Mouse (Mus musculus) CH12.LX (cell line): ENCODE results near the gene Pianp. TPM values are rescaled to one million over a fixed set of nuclear protein-coding genes. Genes with fewer than 3 reads are reported as not detected.

Experiments used
- DNase-seq: peaks from one replicate; pipeline ENCODE4 v3.0.0-alpha.2; 2013; ENCODE audit errors: extremely low read depth
- H3K27ac ChIP-seq: 2 replicates; pipeline ENCODE4 v1.5.1; 2012; ENCODE audit warnings: low read depth, mild to moderate bottlenecking, control low read depth, moderate library complexity; ENCODE audit not compliant: insufficient read depth
- H3K27me3 ChIP-seq: replicated peaks from 2 replicates; pipeline ENCODE3; 2012; ENCODE audit warnings: inconsistent platforms
- H3K36me3 ChIP-seq, 2 experiments: replicated peaks in 1 of 2; 2 replicates each; pipeline versions ENCODE3 to v1.6.1; 2012; ENCODE audit warnings: inconsistent platforms in 1 of 2, low read length in 1 of 2, mild to moderate bottlenecking in 1 of 2, mixed read lengths in 1 of 2, moderate library complexity in 1 of 2; ENCODE audit not compliant: control insufficient read depth in 1 of 2, insufficient read depth in 1 of 2
- H3K4me1 ChIP-seq, 2 experiments: 2 replicates each; pipeline ENCODE4 v1.6.1; 2012; ENCODE audit warnings: inconsistent platforms in 1 of 2, moderate library complexity in 1 of 2; ENCODE audit not compliant: insufficient read depth in 2 of 2, control insufficient read depth in 1 of 2
- H3K4me2 ChIP-seq: 2 replicates; pipeline ENCODE4 v1.6.1; 2012; ENCODE audit warnings: low read depth, mild to moderate bottlenecking, control low read depth; ENCODE audit not compliant: poor library complexity, insufficient read depth, severe bottlenecking
- H3K4me3 ChIP-seq, 3 experiments: fragments of 150-350 bp in 1 of 3; sonication (generic) in 1 of 3; replicated peaks in 1 of 3; 2 replicates each; pipeline versions ENCODE3 to v1.5.1; 2011 to 2012; ENCODE audit warnings: low read depth in 2 of 3, low read length in 2 of 3, mild to moderate bottlenecking in 2 of 3, moderate library complexity in 2 of 3, control low read depth in 1 of 3, improper control_type of control experiment in 1 of 3, inconsistent platforms in 1 of 3, mixed read lengths in 1 of 3; ENCODE audit not compliant: poor library complexity in 1 of 3
- H3K79me2 ChIP-seq: replicated peaks from 2 replicates; pipeline ENCODE4 v1.6.1; 2012; ENCODE audit warnings: mild to moderate bottlenecking, moderate library complexity; ENCODE audit not compliant: control insufficient read depth, poor library complexity, insufficient read depth, severe bottlenecking; ENCODE audit errors: extremely low read depth
- H3K9ac ChIP-seq: 2 replicates; pipeline ENCODE4 v1.6.1; 2012; ENCODE audit warnings: low read depth, mild to moderate bottlenecking, control low read depth, moderate library complexity; ENCODE audit not compliant: insufficient read depth
- H3K9me3 ChIP-seq: replicated peaks from 2 replicates; pipeline ENCODE3; 2012; ENCODE audit warnings: low read length, inconsistent platforms, mixed read lengths
- BHLHE40 ChIP-seq: IDR thresholded peaks from 2 replicates; pipeline ENCODE4 v1.6.1; 2011; ENCODE audit warnings: mild to moderate bottlenecking, low read depth, low read length, improper control_type of control experiment
- CHD1 ChIP-seq: IDR thresholded peaks from 2 replicates; pipeline ENCODE4 v1.6.1; 2012; ENCODE audit warnings: low read depth, low read length, improper control_type of control experiment, inconsistent platforms
- CHD2 ChIP-seq: IDR thresholded peaks from 2 replicates; pipeline ENCODE4 v1.6.1; 2011; ENCODE audit warnings: low read length, improper control_type of control experiment
- CTCF ChIP-seq, 2 experiments: IDR thresholded peaks in 1 of 2; conservative IDR thresholded peaks in 1 of 2; 2 replicates each; pipeline ENCODE4 v1.5.1; 2011 to 2012; ENCODE audit warnings: low read depth in 2 of 2, low read length in 2 of 2, improper control_type of control experiment in 1 of 2, inconsistent platforms in 1 of 2, mild to moderate bottlenecking in 1 of 2, moderate library complexity in 1 of 2
- E2F4 ChIP-seq: IDR thresholded peaks from 2 replicates; pipeline ENCODE4 v1.6.1; 2011; ENCODE audit warnings: low read depth, low read length, improper control_type of control experiment; ENCODE audit not compliant: insufficient replicate concordance
- ELF1 ChIP-seq: IDR thresholded peaks from 2 replicates; pipeline ENCODE4 v1.6.1; 2014; ENCODE audit warnings: low read depth, mild to moderate bottlenecking, inconsistent platforms, low read length, improper control_type of control experiment
- EP300 ChIP-seq: IDR thresholded peaks from 2 replicates; pipeline ENCODE4 v1.6.1; 2011; ENCODE audit warnings: low read length, improper control_type of control experiment
- GABPA ChIP-seq: IDR thresholded peaks from 2 replicates; pipeline ENCODE4 v1.6.1; 2012; ENCODE audit warnings: low read depth, low read length, improper control_type of control experiment, inconsistent platforms; ENCODE audit not compliant: insufficient replicate concordance
- HCFC1 ChIP-seq: IDR thresholded peaks from 2 replicates; pipeline ENCODE4 v1.6.1; 2012; ENCODE audit warnings: low read depth, mild to moderate bottlenecking, inconsistent platforms, low read length, improper control_type of control experiment
- IRF4 ChIP-seq: IDR thresholded peaks from 2 replicates; pipeline ENCODE4 v1.6.1; 2014; ENCODE audit warnings: low read depth, mild to moderate bottlenecking, inconsistent platforms, low read length, improper control_type of control experiment
- JUN ChIP-seq: IDR thresholded peaks from 2 replicates; pipeline ENCODE4 v1.6.1; 2011; ENCODE audit warnings: low read depth, mild to moderate bottlenecking, low read length, improper control_type of control experiment, moderate library complexity; ENCODE audit not compliant: insufficient read depth
- JUND ChIP-seq: conservative IDR thresholded peaks from 2 replicates; pipeline ENCODE4 v1.6.1; 2011; ENCODE audit warnings: low read depth, low read length, improper control_type of control experiment
- MAFK ChIP-seq: IDR thresholded peaks from 2 replicates; pipeline ENCODE4 v1.6.1; 2011; ENCODE audit warnings: low read length, improper control_type of control experiment; ENCODE audit not compliant: insufficient replicate concordance
- MAZ ChIP-seq: IDR thresholded peaks from 2 replicates; pipeline ENCODE4 v1.6.1; 2012; ENCODE audit warnings: low read depth, mild to moderate bottlenecking, inconsistent platforms, low read length, improper control_type of control experiment, moderate library complexity
- MXI1 ChIP-seq: IDR thresholded peaks from 2 replicates; pipeline ENCODE4 v1.6.1; 2011; ENCODE audit warnings: mild to moderate bottlenecking, low read depth, low read length, improper control_type of control experiment
- MYC ChIP-seq: IDR thresholded peaks from 2 replicates; pipeline ENCODE4 v1.6.1; 2011; ENCODE audit warnings: low read depth, mild to moderate bottlenecking, improper control_type of control experiment, low read length
- NELFE ChIP-seq: IDR thresholded peaks from 2 replicates; pipeline ENCODE4 v1.6.1; 2011; ENCODE audit warnings: low read depth, low read length, improper control_type of control experiment
- NRF1 ChIP-seq: IDR thresholded peaks from 2 replicates; pipeline ENCODE4 v1.6.1; 2014; ENCODE audit warnings: low read depth, mild to moderate bottlenecking, inconsistent platforms, low read length, improper control_type of control experiment, moderate library complexity
- PAX5 ChIP-seq: IDR thresholded peaks from 2 replicates; pipeline ENCODE4 v1.6.1; 2012; ENCODE audit warnings: low read length, inconsistent platforms, mixed read lengths
- POLR2A ChIP-seq: IDR thresholded peaks from 2 replicates; pipeline ENCODE4 v1.6.1; 2011; ENCODE audit warnings: low read depth, mild to moderate bottlenecking, improper control_type of control experiment, low read length
- POLR2AphosphoS2 ChIP-seq: IDR thresholded peaks from 2 replicates; pipeline ENCODE4 v1.6.1; 2011; ENCODE audit warnings: low read depth, low read length, improper control_type of control experiment
- RCOR1 ChIP-seq: conservative IDR thresholded peaks from 2 replicates; pipeline ENCODE4 v1.6.1; 2012; ENCODE audit warnings: low read depth, mild to moderate bottlenecking, inconsistent platforms, low read length, improper control_type of control experiment
- SIN3A ChIP-seq: IDR thresholded peaks from 2 replicates; pipeline ENCODE4 v1.6.1; 2012; ENCODE audit warnings: low read length, improper control_type of control experiment, inconsistent platforms
- SMC3 ChIP-seq: IDR thresholded peaks from 2 replicates; pipeline ENCODE4 v1.6.1; 2011; ENCODE audit warnings: low read depth, low read length, improper control_type of control experiment
- TBP ChIP-seq: conservative IDR thresholded peaks from 2 replicates; pipeline ENCODE4 v1.6.1; 2011; ENCODE audit warnings: low read depth, low read length, improper control_type of control experiment
- TCF12 ChIP-seq: IDR thresholded peaks from 2 replicates; pipeline ENCODE4 v1.6.1; 2014; ENCODE audit warnings: low read depth, mild to moderate bottlenecking, inconsistent platforms, low read length, improper control_type of control experiment
- USF1 ChIP-seq: IDR thresholded peaks from 2 replicates; pipeline ENCODE4 v1.6.1; 2014; ENCODE audit warnings: low read depth, mild to moderate bottlenecking, inconsistent platforms, low read length, improper control_type of control experiment
- USF2 ChIP-seq: conservative IDR thresholded peaks from 2 replicates; pipeline ENCODE4 v1.6.1; 2011; ENCODE audit warnings: low read depth, low read length, improper control_type of control experiment
- ZC3H11A ChIP-seq: IDR thresholded peaks from 2 replicates; pipeline ENCODE4 v1.6.1; 2012; ENCODE audit warnings: low read depth, mild to moderate bottlenecking, inconsistent platforms, low read length, improper control_type of control experiment
- ZKSCAN1 ChIP-seq: IDR thresholded peaks from 2 replicates; pipeline ENCODE4 v1.6.1; 2012; ENCODE audit warnings: low read depth, inconsistent platforms, low read length, improper control_type of control experiment, borderline replicate concordance
- ZMIZ1 ChIP-seq: IDR thresholded peaks from 2 replicates; pipeline ENCODE4 v1.6.1; 2012; ENCODE audit warnings: low read depth, mild to moderate bottlenecking, inconsistent platforms, low read length, improper control_type of control experiment
- ZNF384 ChIP-seq: IDR thresholded peaks from 2 replicates; pipeline ENCODE4 v1.6.1; 2012; ENCODE audit warnings: low read depth, low read length, improper control_type of control experiment, inconsistent platforms
- dilution Hi-C: fragments of 300-500 bp; cut with MboI; formaldehyde crosslinking; loops from 2 replicates; pipeline ENCODE4 v1.14.3; 2020; ENCODE audit warnings: low sequenced_read_pairs; ENCODE audit not compliant: extremely low pct_unique_long_range_greater_than_20kb, extremely low pct_ligation_motif_present
- in situ Hi-C: fragments of 300-500 bp; cut with MboI; formaldehyde crosslinking; loops from 3 replicates; pipeline ENCODE4 v1.14.3; 2019; ENCODE audit warnings: low sequenced_read_pairs, low pct_ligation_motif_present, low pct_unique_long_range_greater_than_20kb, mixed read lengths
- polyA plus RNA-seq: library from polyadenylated mRNA; unstranded; fragments of >175 nt; gene quantifications from 2 replicates; pipeline ENCODE4 v1.2.1, GENCODE M21; 2012; ENCODE audit warnings: low read depth; ENCODE audit not compliant: insufficient read length
- total RNA-seq, 2 experiments: library from RNA; depleted of rRNA; stranded (reverse); fragments of 300-350 nt in 1 of 2; fragments of >200 nt in 1 of 2; gene quantifications; 2 replicates each; pipeline ENCODE4 v1.2.3; 2012 to 2014

Pianp gene
- total and polyA plus RNA-seq, 3 experiments: 0.08 TPM; not detected in 2

DNA sequence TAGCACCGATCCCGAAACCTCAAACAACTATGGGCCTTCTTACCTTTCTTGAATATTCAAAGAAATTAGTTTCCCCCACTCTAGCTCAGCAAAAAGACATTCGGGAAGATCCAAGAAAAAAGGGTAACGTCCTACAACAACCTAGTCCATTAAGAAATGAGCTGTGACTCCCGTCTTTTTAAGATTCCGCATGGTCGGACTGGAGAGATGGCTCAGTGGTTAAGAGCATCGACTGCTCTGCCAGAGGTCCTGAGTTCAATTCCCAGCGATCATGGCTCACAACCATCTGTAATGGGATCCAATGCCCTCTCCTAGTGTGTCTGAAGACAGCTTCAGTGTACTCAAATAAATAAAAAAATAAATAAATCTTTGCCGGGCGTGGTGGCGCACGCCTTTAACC is 11.6 kb downstream of the Pianp start:
- Histone ChIP-seq H3K4me3 (peak overlapping the region; percentile 73 to 94 (median 79)), H3K36me3 (peaks cover 15 to 22% of the 10 kb centered on the region in 2 experiments), H3K9ac (peak overlapping the region; percentile 72), H3K4me1 (peaks cover 0 to 45% of the 10 kb centered on the region in 2 experiments; a peak in 2 of 4 replicates), H3K27me3 (peaks cover 1% of the 10 kb centered on the region), H3K4me2 (peak overlapping the region; percentile 71), H3K27ac (no peak overlapping the region), H3K79me2 (peaks cover 28% of the 10 kb centered on the region), H3K9me3 (no peaks in the 10 kb centered on the region)
- TF ChIP-seq SMC3 (no peak), TBP (peak; percentile 84), USF2 (no peak)
- dilution Hi-C loops: no loop called here
- in situ Hi-C loops: no loop called here
- peak; percentile 35 for DNase-seq

DNA sequence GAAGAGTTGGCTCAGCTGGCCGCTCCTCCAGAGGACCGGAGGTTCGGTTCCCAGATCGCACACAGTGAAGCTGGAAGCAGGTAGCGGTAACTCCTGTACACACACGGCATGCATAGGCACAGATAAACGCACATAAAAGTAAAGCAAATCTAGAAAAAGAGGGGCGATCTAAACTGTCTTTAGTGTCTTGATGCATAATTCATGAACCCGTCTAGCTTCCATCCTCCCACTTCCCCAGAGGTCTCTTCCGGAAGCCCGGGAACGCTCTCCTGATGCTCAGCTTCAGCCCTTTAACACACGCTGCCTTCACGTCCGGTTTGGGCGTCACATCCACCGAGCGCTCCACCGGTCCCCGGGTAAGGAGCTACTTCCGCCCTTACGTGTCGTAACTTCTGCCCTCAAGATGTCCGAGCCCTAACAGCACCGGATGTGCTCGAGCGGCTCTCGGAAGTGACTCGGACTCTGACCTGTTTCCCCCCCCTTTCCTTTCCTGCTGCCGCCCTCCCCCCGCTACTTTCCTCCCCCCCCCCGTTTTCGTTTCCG is 12.2 kb downstream of the Pianp start:
- Histone ChIP-seq H3K9ac (peak overlapping the region; percentile 91), H3K4me2 (0 out of 2 replicates have a peak overlapping the region, but pooled peaks have one; percentile 71), H3K27ac (peak overlapping the region; percentile 67), H3K36me3 (peaks cover 19 to 26% of the 10 kb centered on the region in 2 experiments), H3K4me1 (peaks cover 0 to 45% of the 10 kb centered on the region in 2 experiments; a peak in 2 of 4 replicates), H3K27me3 (no peaks in the 10 kb centered on the region), H3K4me3 (peak overlapping the region; percentile 73 to 94 (median 79)), H3K79me2 (peaks cover 32% of the 10 kb centered on the region), H3K9me3 (no peaks in the 10 kb centered on the region)
- in situ Hi-C loops: no loop called here
- dilution Hi-C loops: no loop called here
- DNase-seq: peak; percentile 99
- TF ChIP-seq JUND: peak; percentile 55; the same call in 1 of the 2 replicates
- peak; percentile 96 for TF ChIP-seq SIN3A
- 0 out of 2 replicates have a peak, but pooled peaks have one; percentile 16 for TF ChIP-seq ZMIZ1
- TF ChIP-seq NRF1: peak; percentile 55
- TF ChIP-seq MAFK: no peak
- peak; percentile 97 for TF ChIP-seq HCFC1
- 0 out of 2 replicates have a peak, but pooled peaks have one; percentile 26 for TF ChIP-seq JUN
- TF ChIP-seq CHD2: peak; percentile 68
- no peak for TF ChIP-seq CTCF (conservative IDR thresholded peaks at IDR 0.05 in 1 of 2, IDR thresholded peaks at IDR 0.05 in 1 of 2; ENCODE audit: low read depth in 2 of 2, low read length in 2 of 2)
- no peak for TF ChIP-seq CHD1
- no peak for TF ChIP-seq PAX5
- TF ChIP-seq ZC3H11A: no peak
- TF ChIP-seq ELF1: peak; percentile 99
- TF ChIP-seq IRF4: peak; percentile 84
- TF ChIP-seq E2F4: peak; percentile 86; the same call in 1 of the 2 replicates
- 0 out of 2 replicates have a peak, but pooled peaks have one; percentile 49 for TF ChIP-seq TCF12
- TF ChIP-seq POLR2A: peak; percentile 80
- TF ChIP-seq RCOR1: no peak; the same call in 1 of the 2 replicates
- TF ChIP-seq EP300: no peak
- TF ChIP-seq ZKSCAN1: no peak
- no peak for TF ChIP-seq SMC3
- peak; percentile 79 for TF ChIP-seq MYC
- TF ChIP-seq GABPA: peak; percentile 83; the same call in 1 of the 2 replicates
- peak; percentile 89 for TF ChIP-seq ZNF384
- TF ChIP-seq TBP: peak; percentile 85
- TF ChIP-seq BHLHE40: peak; percentile 30; the same call in 1 of the 2 replicates
- peak; percentile 95 for TF ChIP-seq MAZ
- TF ChIP-seq USF1: no peak
- TF ChIP-seq MXI1: peak; percentile 86
- peak; percentile 51; the same call in 1 of the 2 replicates for TF ChIP-seq POLR2AphosphoS2
- TF ChIP-seq NELFE: peak; percentile 85
